Mouse (Mus musculus): Measurements from ENCODE around the gene Ccdc125. TPM values are rescaled to one million over a fixed set of nuclear protein-coding genes. Genes with fewer than 3 reads are reported as not detected.

Gene Ccdc125
- total and polyA plus RNA-seq, 3 experiments, result 0.13 to 0.59 TPM; not detected in 1

DNA sequence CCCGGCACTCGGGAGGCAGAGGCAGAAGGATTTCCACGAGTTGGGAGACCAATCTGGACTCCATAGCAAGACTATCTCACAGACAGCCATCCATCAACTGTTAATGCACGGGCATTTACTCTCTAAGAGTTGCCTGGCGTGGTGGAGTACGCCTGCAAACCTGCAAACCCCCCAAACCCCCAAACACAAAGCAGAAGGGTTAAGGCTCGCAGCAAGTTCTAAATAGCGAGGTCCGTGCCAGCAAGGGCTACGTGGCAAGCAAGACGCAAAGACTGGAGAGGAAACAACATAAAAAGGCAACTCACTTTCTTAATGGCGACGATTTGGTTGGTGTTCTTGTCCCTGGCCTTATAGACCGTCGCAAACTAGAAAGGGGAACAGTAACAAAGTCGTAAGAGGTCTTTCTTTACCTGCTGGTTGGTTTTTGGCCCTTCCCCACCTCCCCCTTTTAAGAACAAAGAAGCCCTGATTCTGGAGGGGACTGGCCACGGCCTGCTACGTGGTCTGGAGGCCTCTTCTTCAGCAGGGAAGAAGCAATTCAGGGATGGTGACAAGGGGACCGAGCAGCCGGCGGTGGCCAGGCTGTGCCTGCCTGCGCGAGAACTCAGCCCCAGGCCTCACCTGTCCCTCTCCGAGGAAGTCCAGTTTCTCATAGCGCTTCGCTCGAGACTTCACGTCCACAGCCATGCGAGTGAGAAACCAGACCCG, 60.8 kb downstream of the Ccdc125 start:
- TF ChIP-seq PAX5 (IDR thresholded peaks at IDR 0.05; ENCODE audit: low read length) (no peak), RAD21 (IDR thresholded peaks at IDR 0.05; ENCODE audit: low read depth, low read length) (no peak), NELFE (IDR thresholded peaks at IDR 0.05; ENCODE audit: low read depth, low read length) (no peak), ZNF384 (IDR thresholded peaks at IDR 0.05; ENCODE audit: low read depth, low read length) (no peak), SMC3 (IDR thresholded peaks at IDR 0.05; ENCODE audit: low read depth, low read length) (no peak), ZC3H11A (IDR thresholded peaks at IDR 0.05; ENCODE audit: low read depth, low read length) (no peak), TBP (conservative IDR thresholded peaks at IDR 0.05; ENCODE audit: low read depth, low read length) (no peak), UBTF (IDR thresholded peaks at IDR 0.05; ENCODE audit: low read depth, low read length) (no peak), MAZ (IDR thresholded peaks at IDR 0.05; ENCODE audit: low read depth, low read length) (no peak), ZMIZ1 (IDR thresholded peaks at IDR 0.05; ENCODE audit: low read depth, low read length) (no peak), USF1 (IDR thresholded peaks at IDR 0.05; ENCODE audit: low read depth, low read length) (no peak), BHLHE40 (IDR thresholded peaks at IDR 0.05; ENCODE audit: low read depth, low read length) (no peak), ZKSCAN1 (IDR thresholded peaks at IDR 0.05; ENCODE audit: borderline replicate concordance, low read depth, low read length) (no peak), RCOR1 (conservative IDR thresholded peaks at IDR 0.05; ENCODE audit: low read depth, low read length) (no peak), MEF2A (IDR thresholded peaks at IDR 0.05; ENCODE audit: borderline replicate concordance, low read depth, low read length) (no peak), HCFC1 (IDR thresholded peaks at IDR 0.05; ENCODE audit: low read depth, low read length) (no peak), ETS1 (conservative IDR thresholded peaks at IDR 0.05; ENCODE audit: low read depth, low read length) (no peak)
- Histone ChIP-seq H3K4me2 (ENCODE audit: insufficient read depth, low read depth, poor library complexity, severe bottlenecking) (peak overlapping the region; percentile 93), H3K79me2 (replicated peaks; ENCODE audit: control insufficient read depth, extremely low read depth, insufficient read depth, poor library complexity, severe bottlenecking) (peaks cover 36% of the 10 kb centered on the region), H3K9me3 (replicated peaks; ENCODE audit: low read length) (no peaks in the 10 kb centered on the region), H3K9ac (ENCODE audit: insufficient read depth, low read depth) (peak overlapping the region; percentile 95), H3K36me3 (replicated peaks in 1 of 2; ENCODE audit: control insufficient read depth in 1 of 2, insufficient read depth in 1 of 2, low read length in 1 of 2) (peaks cover 11 to 30% of the 10 kb centered on the region in 2 experiments), H3K27me3 (replicated peaks) (no peaks in the 10 kb centered on the region), H3K4me1 (ENCODE audit: control insufficient read depth in 1 of 2, insufficient read depth in 2 of 2) (peaks cover 0 to 14% of the 10 kb centered on the region in 2 experiments; a peak in 2 of 4 replicates), H3K27ac (ENCODE audit: insufficient read depth, low read depth) (peak overlapping the region; percentile 3; the same call in 1 of the 2 replicates), H3K4me3 (replicated peaks in 1 of 3; ENCODE audit: low read depth in 2 of 3, low read length in 2 of 3, poor library complexity in 1 of 3) (peak overlapping the region; percentile 81 to 100 (median 82))
- dilution Hi-C loops (cut with MboI; ENCODE audit: extremely low pct_ligation_motif_present, extremely low pct_unique_long_range_greater_than_20kb, low sequenced_read_pairs), result no loop called here
- peak; percentile 25 for DNase-seq (ENCODE audit: extremely low read depth)
- in situ Hi-C loops (cut with MboI; ENCODE audit: low pct_ligation_motif_present, low pct_unique_long_range_greater_than_20kb, low sequenced_read_pairs), result no loop called here

DNA sequence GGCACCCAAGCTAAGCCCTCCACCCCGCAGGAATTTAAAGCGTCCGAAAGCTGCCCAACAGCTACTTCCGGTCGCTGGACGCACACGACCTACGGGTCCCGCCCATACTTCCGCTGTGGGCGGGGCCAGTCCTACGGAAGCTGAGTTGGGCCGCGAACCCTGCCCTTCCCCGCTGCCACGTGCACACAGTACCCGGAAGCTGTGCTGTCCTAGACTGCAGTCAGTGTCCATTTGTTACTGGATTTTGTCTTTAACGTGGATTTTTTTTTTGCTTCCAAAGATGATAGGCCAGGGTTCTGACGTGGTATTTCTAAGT, 61.3 kb downstream of the Ccdc125 start, which contains the start of gene Cdk7:
TSS of gene Cdk7 (minus strand) at position 79 of the 316 bp plus-strand sequence.
- H3K27me3 ChIP-seq (replicated peaks), result no peaks in the 10 kb centered on the region
- DNase-seq (ENCODE audit: extremely low read depth), result peak; percentile 95
- in situ Hi-C loops (cut with MboI; ENCODE audit: low pct_ligation_motif_present, low pct_unique_long_range_greater_than_20kb, low sequenced_read_pairs), result no loop called here
- peak within 1 kb of the TSS; percentile 95 for H3K9ac ChIP-seq (ENCODE audit: insufficient read depth, low read depth)
- peaks cover 10 to 29% of the 10 kb centered on the region in 2 experiments for H3K36me3 ChIP-seq (replicated peaks in 1 of 2; ENCODE audit: control insufficient read depth in 1 of 2, insufficient read depth in 1 of 2, low read length in 1 of 2)
- dilution Hi-C loops (cut with MboI; ENCODE audit: extremely low pct_ligation_motif_present, extremely low pct_unique_long_range_greater_than_20kb, low sequenced_read_pairs), result no loop called here
- peak within 1 kb of the TSS; percentile 93 for H3K4me2 ChIP-seq (ENCODE audit: insufficient read depth, low read depth, poor library complexity, severe bottlenecking)
- H3K9me3 ChIP-seq (replicated peaks; ENCODE audit: low read length), result no peaks in the 10 kb centered on the region
- H3K4me1 ChIP-seq (ENCODE audit: control insufficient read depth in 1 of 2, insufficient read depth in 2 of 2), result peaks cover 0 to 14% of the 10 kb centered on the region in 2 experiments; a peak in 2 of 4 replicates
- H3K27ac ChIP-seq (ENCODE audit: insufficient read depth, low read depth), result peak within 1 kb of the TSS; percentile 31; the same call in 1 of the 2 replicates
- peaks cover 36% of the 10 kb centered on the region for H3K79me2 ChIP-seq (replicated peaks; ENCODE audit: control insufficient read depth, extremely low read depth, insufficient read depth, poor library complexity, severe bottlenecking)
- peak within 1 kb of the TSS; percentile 81 to 100 (median 82) for H3K4me3 ChIP-seq (replicated peaks in 1 of 3; ENCODE audit: low read depth in 2 of 3, low read length in 2 of 3, poor library complexity in 1 of 3)
- TF ChIP-seq RCOR1 (conservative IDR thresholded peaks at IDR 0.05; ENCODE audit: low read depth, low read length) (peak; percentile 82; the same call in 1 of the 2 replicates), IRF4 (IDR thresholded peaks at IDR 0.05; ENCODE audit: low read depth, low read length) (peak; percentile 70; the same call in 1 of the 2 replicates), PAX5 (IDR thresholded peaks at IDR 0.05; ENCODE audit: low read length) (no peak), CHD1 (IDR thresholded peaks at IDR 0.05; ENCODE audit: low read depth, low read length) (no peak), ZNF384 (IDR thresholded peaks at IDR 0.05; ENCODE audit: low read depth, low read length) (peak; percentile 67; the same call in 1 of the 2 replicates), EP300 (IDR thresholded peaks at IDR 0.05; ENCODE audit: low read length) (0 out of 2 replicates have a peak, but pooled peaks have one; percentile 12), JUND (conservative IDR thresholded peaks at IDR 0.05; ENCODE audit: low read depth, low read length) (no peak), RAD21 (IDR thresholded peaks at IDR 0.05; ENCODE audit: low read depth, low read length) (no peak), ZMIZ1 (IDR thresholded peaks at IDR 0.05; ENCODE audit: low read depth, low read length) (peak; percentile 58), USF1 (IDR thresholded peaks at IDR 0.05; ENCODE audit: low read depth, low read length) (peak; percentile 82), JUN (IDR thresholded peaks at IDR 0.05; ENCODE audit: insufficient read depth, low read depth, low read length) (no peak; the same call in 1 of the 2 replicates), MAZ (IDR thresholded peaks at IDR 0.05; ENCODE audit: low read depth, low read length) (0 out of 2 replicates have a peak, but pooled peaks have one; percentile 40), ELF1 (IDR thresholded peaks at IDR 0.05; ENCODE audit: low read depth, low read length) (peak; percentile 100), MAFK (IDR thresholded peaks at IDR 0.05; ENCODE audit: insufficient replicate concordance, low read length) (no peak), TCF12 (IDR thresholded peaks at IDR 0.05; ENCODE audit: low read depth, low read length) (peak; percentile 84), MEF2A (IDR thresholded peaks at IDR 0.05; ENCODE audit: borderline replicate concordance, low read depth, low read length) (peak; percentile 74; the same call in 1 of the 2 replicates), KAT2A (IDR thresholded peaks at IDR 0.05; ENCODE audit: insufficient replicate concordance, low read length) (peak; percentile 87; the same call in 1 of the 2 replicates), CHD2 (IDR thresholded peaks at IDR 0.05; ENCODE audit: low read length) (peak; percentile 47), POLR2A (IDR thresholded peaks at IDR 0.05; ENCODE audit: low read depth, low read length) (peak; percentile 88), NRF1 (IDR thresholded peaks at IDR 0.05; ENCODE audit: low read depth, low read length) (no peak), BHLHE40 (IDR thresholded peaks at IDR 0.05; ENCODE audit: low read depth, low read length) (peak; percentile 96)

All from CH12.LX (cell line).